Mouse (Mus musculus) left cerebral cortex, adult 2 months (tissue): ENCODE measurements around the gene Mob3a. TPM values are rescaled to one million over a fixed set of nuclear protein-coding genes. Genes with fewer than 3 reads are reported as not detected.

ENCODE experiments used
- DNase-seq, 2 experiments: peaks; one replicate each; pipeline ENCODE4 v3.0.0; 2021 to 2022; ENCODE audit warnings: low spot score in 2 of 2, mixed read lengths in 1 of 2; ENCODE audit errors: extremely low spot score in 1 of 2
- H3K27ac ChIP-seq: fragments of 200-600 bp; 2 replicates; pipeline ENCODE4 v1.8.1; 2022
- H3K4me3 ChIP-seq: fragments of 200-600 bp; 2 replicates; pipeline ENCODE4 v1.8.1; 2022
- CTCF ChIP-seq: fragments of 200-600 bp; IDR thresholded peaks from 2 replicates; pipeline ENCODE4 v1.8.1; 2022; ENCODE audit warnings: antibody characterized with exemption, mild to moderate bottlenecking, moderate library complexity
- intact Hi-C: fragments of 180-260 bp; cut with DNase I; formaldehyde crosslinking; loops from one replicate; pipeline ENCODE4 v1.15.1; 2025
- total RNA-seq, 2 experiments: library from RNA; stranded (reverse); gene quantifications; 2 replicates each; pipeline ENCODE4 v1.2.3; 2021

Gene Mob3a
- total RNA-seq, 2 experiments from 2014 or later: 13.6 to 15.5 TPM

- no peak for TF ChIP-seq CTCF
- Histone ChIP-seq H3K27ac (no peak overlapping the region), H3K4me3 (no peak overlapping the region)
- DNase-seq: no peak
- intact Hi-C loops: no loop called here
Measured at GRCm38 (mm10) chr10:80727369-80728127, 25.8 kb upstream of the Mob3a start.

- no peak for DNase-seq
- no peak for TF ChIP-seq CTCF
- Histone ChIP-seq H3K27ac (no peak overlapping the region), H3K4me3 (no peak overlapping the region)
- intact Hi-C loops: no loop called here
Measured at GRCm38 (mm10) chr10:80717281-80717680, 15.5 kb upstream of the Mob3a start.

- H3K27ac ChIP-seq: no peak overlapping the region
- no peak for DNase-seq
- TF ChIP-seq CTCF: no peak
- intact Hi-C loops: no loop called here
- H3K4me3 ChIP-seq: no peak overlapping the region
Measured at GRCm38 (mm10) chr10:80710834-80711233, 9.1 kb upstream of the Mob3a start.

GRCm38 (mm10) chr10:80705479-80705878, 3.7 kb upstream of the Mob3a start:
- H3K27ac ChIP-seq: no peak overlapping the region
- H3K4me3 ChIP-seq: no peak overlapping the region
- no peak for TF ChIP-seq CTCF
- no peak for DNase-seq
- intact Hi-C loops: no loop called here

GRCm38 (mm10) chr10:80705033-80705432, 3.3 kb upstream of the Mob3a start:
- no peak overlapping the region for H3K4me3 ChIP-seq
- intact Hi-C loops: no loop called here
- TF ChIP-seq CTCF: no peak
- H3K27ac ChIP-seq: no peak overlapping the region
- DNase-seq: no peak

- H3K27ac ChIP-seq: no peak overlapping the region
- intact Hi-C loops: loop anchor here (5.0 kb wide), 1 partner anchor 47 kb away; the partner anchor contains the start of gene Btbd2
- no peak for TF ChIP-seq CTCF
- DNase-seq: no peak
- no peak overlapping the region for H3K4me3 ChIP-seq
Measured at GRCm38 (mm10) chr10:80704418-80704817, 2.6 kb upstream of the Mob3a start.

GRCm38 (mm10) chr10:80703643-80704042, 1.9 kb upstream of the Mob3a start:
- intact Hi-C loops: loop anchor here (2.0 to 5.0 kb wide), 2 partner anchors 46 to 81 kb away; partner anchors contain the start of genes Btbd2 and Csnk1g2
- no peak for DNase-seq
- H3K4me3 ChIP-seq: peak overlapping the region; percentile 73
- no peak for TF ChIP-seq CTCF
- H3K27ac ChIP-seq: peak overlapping the region; percentile 92; the same call in 1 of the 2 replicates

- intact Hi-C loops: loop anchor here (1.0 to 5.0 kb wide), 3 partner anchors 26 to 80 kb away; partner anchors contain the start of genes Btbd2 and Csnk1g2
- peak; percentile 93 for DNase-seq
- no peak; the same call in none of the 2 replicates for TF ChIP-seq CTCF
Measured at GRCm38 (mm10) chr10:80702536-80703390, 986 bp upstream of the Mob3a start.

GRCm38 (mm10) chr10:80700732-80701131, 1.0 kb downstream of the Mob3a start:
- Histone ChIP-seq H3K27ac (no peak overlapping the region), H3K4me3 (no peak overlapping the region; the same call in 1 of the 2 replicates)
- no peak for DNase-seq
- TF ChIP-seq CTCF: no peak
- intact Hi-C loops: loop anchor here (5.0 kb wide), 1 partner anchor 43 kb away; the partner anchor contains the start of gene Btbd2

More at GRCm38 (mm10) chr10:80702536-80703390, 986 bp upstream of the Mob3a start:
- Histone ChIP-seq H3K4me3 (peak overlapping the region; percentile 73), H3K27ac (peak overlapping the region; percentile 92)

GRCm38 (mm10) chr10:80700038-80700504, 1.7 kb downstream of the Mob3a start:
- Histone ChIP-seq H3K27ac (no peak overlapping the region), H3K4me3 (no peak overlapping the region)
- TF ChIP-seq CTCF: no peak
- intact Hi-C loops: loop anchor here (5.0 kb wide), 1 partner anchor 43 kb away; the partner anchor contains the start of gene Btbd2
- no peak for DNase-seq

- Histone ChIP-seq H3K4me3 (no peak overlapping the region), H3K27ac (no peak overlapping the region)
- intact Hi-C loops: no loop called here
- no peak for TF ChIP-seq CTCF
- no peak for DNase-seq
Measured at GRCm38 (mm10) chr10:80698605-80699004, 3.2 kb downstream of the Mob3a start.

- TF ChIP-seq CTCF: no peak
- intact Hi-C loops: no loop called here
- DNase-seq: no peak
- Histone ChIP-seq H3K27ac (no peak overlapping the region), H3K4me3 (no peak overlapping the region)
Measured at GRCm38 (mm10) chr10:80697812-80698211, 4.0 kb downstream of the Mob3a start.
